Mouse (Mus musculus): Measurements from ENCODE around the gene Fibp. TPM values are rescaled to one million over a fixed set of nuclear protein-coding genes. Genes with fewer than 3 reads are reported as not detected.

Fibp gene
- polyA plus RNA-seq, 1 experiment from 2014 or later, result 149 TPM

Other genes with a start within 250 kb of the Fibp start
- gene Pacs1, start 187.5 kb upstream of the Fibp start, polyA plus RNA-seq (2016; fragmentation: Nextera tagmentation; extraction: Ambion mirVana), result 32.5 and 32.8 TPM in 2 replicates
- gene Sf3b2, start 165.2 kb upstream of the Fibp start, polyA plus RNA-seq (2016; fragmentation: Nextera tagmentation; extraction: Ambion mirVana), result 411 and 418 TPM in 2 replicates
- gene Gal3st3, start 162.3 kb upstream of the Fibp start, polyA plus RNA-seq (2016; fragmentation: Nextera tagmentation; extraction: Ambion mirVana), result 20.4 and 24.1 TPM in 2 replicates
- gene Catsper1, start 124.9 kb upstream of the Fibp start, polyA plus RNA-seq (2016; fragmentation: Nextera tagmentation; extraction: Ambion mirVana), result not detected in 2 replicates
- gene Cst6, start 111.0 kb upstream of the Fibp start, polyA plus RNA-seq (2016; fragmentation: Nextera tagmentation; extraction: Ambion mirVana), result 0.87 and 2.2 TPM in 2 replicates
- 75.9 and 79.9 TPM in 2 replicates for gene Eif1ad, start 93.9 kb upstream of the Fibp start, polyA plus RNA-seq (2016; fragmentation: Nextera tagmentation; extraction: Ambion mirVana)
- 392 and 402 TPM in 2 replicates for gene Banf1, start 93.4 kb upstream of the Fibp start, polyA plus RNA-seq (2016; fragmentation: Nextera tagmentation; extraction: Ambion mirVana)
- 115 and 118 TPM in 2 replicates for gene Sart1, start 71.9 kb upstream of the Fibp start, polyA plus RNA-seq (2016; fragmentation: Nextera tagmentation; extraction: Ambion mirVana)
- gene Tsga10ip, start 58.1 kb upstream of the Fibp start, polyA plus RNA-seq (2016; fragmentation: Nextera tagmentation; extraction: Ambion mirVana), result 0.17 and 0.28 TPM in 2 replicates
- 257 and 262 TPM in 2 replicates for gene Drap1, start 35.6 kb upstream of the Fibp start, polyA plus RNA-seq (2016; fragmentation: Nextera tagmentation; extraction: Ambion mirVana)
- 52.4 and 60.3 TPM in 2 replicates for gene AI837181, start 35.5 kb upstream of the Fibp start, polyA plus RNA-seq (2016; fragmentation: Nextera tagmentation; extraction: Ambion mirVana)
- not detected in 2 replicates for gene Fosl1, start 13.1 kb upstream of the Fibp start, polyA plus RNA-seq (2016; fragmentation: Nextera tagmentation; extraction: Ambion mirVana)
- 10.1 TPM in 2 replicates for gene Ccdc85b, start 2.7 kb upstream of the Fibp start, polyA plus RNA-seq (2016; fragmentation: Nextera tagmentation; extraction: Ambion mirVana)
- gene Ctsw, start 7.9 kb downstream of the Fibp start, polyA plus RNA-seq (2016; fragmentation: Nextera tagmentation; extraction: Ambion mirVana), result 3.6 and 3.9 TPM in 2 replicates
- 57.9 and 68.9 TPM in 2 replicates for gene Efemp2, start 13.3 kb downstream of the Fibp start, polyA plus RNA-seq (2016; fragmentation: Nextera tagmentation; extraction: Ambion mirVana)
- gene Mus81, start 27.8 kb downstream of the Fibp start, polyA plus RNA-seq (2016; fragmentation: Nextera tagmentation; extraction: Ambion mirVana), result 47.7 and 50.1 TPM in 2 replicates
- 3,169 and 3,187 TPM in 2 replicates for gene Cfl1, start 29.8 kb downstream of the Fibp start, polyA plus RNA-seq (2016; fragmentation: Nextera tagmentation; extraction: Ambion mirVana)
- gene 1700020D05Rik, start 43.2 kb downstream of the Fibp start, polyA plus RNA-seq (2016; fragmentation: Nextera tagmentation; extraction: Ambion mirVana), result 0.22 TPM in 1 of 2 replicates, not detected in the other
- 35.9 and 36.0 TPM in 2 replicates for gene Snx32, start 49.9 kb downstream of the Fibp start, polyA plus RNA-seq (2016; fragmentation: Nextera tagmentation; extraction: Ambion mirVana)
- gene Ovol1, start 100.0 kb downstream of the Fibp start, polyA plus RNA-seq (2016; fragmentation: Nextera tagmentation; extraction: Ambion mirVana), result 0.08 and 0.14 TPM in 2 replicates
- gene Ap5b1, start 107.4 kb downstream of the Fibp start, polyA plus RNA-seq (2016; fragmentation: Nextera tagmentation; extraction: Ambion mirVana), result 2.2 and 2.6 TPM in 2 replicates
- 137 and 165 TPM in 2 replicates for gene Rnaseh2c, start 141.3 kb downstream of the Fibp start, polyA plus RNA-seq (2016; fragmentation: Nextera tagmentation; extraction: Ambion mirVana)
- gene Kat5, start 149.6 kb downstream of the Fibp start, polyA plus RNA-seq (2016; fragmentation: Nextera tagmentation; extraction: Ambion mirVana), result 80.4 and 81.6 TPM in 2 replicates
- gene Rela, start 176.9 kb downstream of the Fibp start, polyA plus RNA-seq (2016; fragmentation: Nextera tagmentation; extraction: Ambion mirVana), result 34.2 and 37.6 TPM in 2 replicates
- 18.8 and 20.6 TPM in 2 replicates for gene Sipa1, start 203.1 kb downstream of the Fibp start, polyA plus RNA-seq (2016; fragmentation: Nextera tagmentation; extraction: Ambion mirVana)
- gene Map3k11, start 228.1 kb downstream of the Fibp start, polyA plus RNA-seq (2016; fragmentation: Nextera tagmentation; extraction: Ambion mirVana), result 25.4 and 26.2 TPM in 2 replicates
- gene Pcnx3, start 228.3 kb downstream of the Fibp start, polyA plus RNA-seq (2016; fragmentation: Nextera tagmentation; extraction: Ambion mirVana), result 34.1 and 37.4 TPM in 2 replicates
- gene Kcnk7, start 243.8 kb downstream of the Fibp start, polyA plus RNA-seq (2016; fragmentation: Nextera tagmentation; extraction: Ambion mirVana), result 0.36 TPM in 1 of 2 replicates, not detected in the other

Measured in midbrain, embryonic 12.5 days (tissue).